Mouse (Mus musculus) gastrocnemius, adult 18-20 months (tissue): ENCODE data around the gene Xk. TPM values are rescaled to one million over a fixed set of nuclear protein-coding genes. Genes with fewer than 3 reads are reported as not detected.
"Not testable (repeated sequence)": the region's sequence is repeated elsewhere in the genome, so short reads cannot be mapped to it uniquely, and the experiment has no call there.

Source experiments
- DNase-seq: peaks from one replicate; pipeline ENCODE4 v3.0.0; 2021; ENCODE audit warnings: low spot score
- total RNA-seq, 2 experiments: library from RNA; stranded (reverse); gene quantifications; 2 replicates each; pipeline ENCODE4 v1.2.3; 2021

Gene Xk
- total RNA-seq, 2 experiments from 2014 or later, result 4.7 to 6.5 TPM

DNA sequence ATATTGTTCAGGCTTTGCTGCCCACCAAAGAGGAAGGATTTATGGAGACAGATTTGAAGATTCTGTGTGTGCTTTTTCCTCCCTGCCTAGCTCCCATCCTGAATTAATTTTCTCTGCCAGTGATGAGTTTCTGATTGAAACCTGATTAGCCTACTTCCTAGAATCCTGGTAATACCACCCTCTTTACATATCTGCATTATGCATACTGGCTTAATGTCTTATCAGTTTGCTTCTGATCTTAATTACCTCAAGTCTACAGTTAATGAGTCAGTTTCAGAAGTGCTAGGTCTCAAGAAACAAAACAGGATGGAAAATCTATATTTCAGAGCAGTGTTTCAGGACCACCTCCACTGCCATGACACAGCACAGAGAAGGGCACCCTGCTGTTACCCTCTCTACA, 43.9 kb downstream of the Xk start:
- DNase-seq, result not testable (repeated sequence)

- DNase-seq, result not testable (repeated sequence)
Measured at GRCm38 (mm10) chrX:9327954-9328353, 55.4 kb downstream of the Xk start.

DNA sequence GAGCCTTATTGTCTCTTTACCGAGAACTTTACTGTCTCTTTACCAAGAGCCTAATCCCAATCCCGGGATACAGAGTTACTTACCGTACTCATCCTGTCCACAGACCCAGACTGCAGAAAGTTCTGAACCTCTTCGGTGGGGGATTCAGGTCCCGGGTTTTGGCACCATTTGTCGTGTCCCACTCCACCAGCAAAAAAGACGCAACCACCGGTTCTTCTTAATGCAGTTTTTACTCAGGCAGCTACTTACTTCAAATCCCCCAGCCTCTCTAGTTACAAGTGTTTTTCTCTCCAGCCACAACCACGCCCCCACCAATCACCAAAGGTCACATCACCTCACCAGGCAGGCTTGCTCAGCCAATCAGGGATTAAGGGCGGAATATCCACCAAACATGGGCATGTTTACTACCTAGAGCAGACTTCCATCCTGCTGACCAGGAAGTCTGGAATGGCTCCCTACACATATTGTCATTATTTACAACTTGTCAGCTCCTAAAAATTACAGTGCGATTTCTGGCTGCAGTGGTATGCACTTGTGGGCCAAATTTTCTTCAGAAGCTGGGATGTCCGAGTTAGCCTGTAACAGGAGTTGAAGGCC, 59.9 kb downstream of the Xk start:
- DNase-seq, result peak; percentile 12

GRCm38 (mm10) chrX:9333035-9333434, 60.5 kb downstream of the Xk start:
- peak; percentile 16 for DNase-seq

DNA sequence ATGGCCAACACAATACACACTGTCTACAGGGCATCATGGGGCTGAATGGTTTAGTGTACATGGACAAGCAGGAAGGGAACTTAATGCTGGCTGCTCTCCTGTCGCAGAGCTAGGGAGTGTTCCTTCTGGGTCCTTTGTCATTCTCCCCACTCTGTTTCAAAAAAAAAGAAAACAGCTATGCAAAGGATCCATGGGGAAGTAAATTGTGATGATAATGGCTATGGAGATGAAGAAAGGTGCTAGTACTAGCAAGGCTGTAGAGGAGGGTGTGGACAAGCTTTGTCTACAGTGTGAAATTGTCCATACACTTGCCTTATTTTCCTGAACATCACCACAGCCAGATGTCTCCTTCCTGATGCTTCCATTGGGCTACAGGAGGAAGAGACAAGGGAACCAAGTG, 62.4 kb downstream of the Xk start:
- not testable (repeated sequence) for DNase-seq

DNA sequence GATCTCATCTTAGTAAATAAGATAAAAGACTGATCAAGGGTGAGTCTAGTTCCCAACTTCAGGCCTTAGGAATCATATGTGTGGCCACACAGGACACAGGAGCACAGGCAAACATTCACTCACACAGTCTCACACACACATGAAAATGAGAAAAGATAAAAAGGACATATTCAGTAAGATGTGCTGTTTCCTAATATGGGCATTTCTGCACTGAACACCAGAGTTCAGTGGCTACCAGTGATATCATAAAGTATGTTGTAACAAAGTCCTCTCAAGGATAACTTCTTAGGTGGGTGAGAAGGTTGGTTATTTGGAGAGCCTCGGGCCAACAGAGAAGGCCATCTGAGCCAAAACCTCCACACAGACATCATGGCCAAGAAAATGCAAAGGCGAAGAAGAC, 77.8 kb downstream of the Xk start, which contains the start of gene H2al1k:
Gene H2al1k (plus strand): TSS at position 301 of the 400 bp plus-strand sequence.
- not testable (repeated sequence) for DNase-seq

Other genes starting within 250 kb of the Xk start
- not detected for gene Fthl17e, start 239.3 kb upstream of the Xk start, total RNA-seq
- not detected for gene Fthl17f, start 209.7 kb upstream of the Xk start, total RNA-seq
- gene 4930402K13Rik, start 168.2 kb upstream of the Xk start, total RNA-seq, result not detected
- under 1 TPM; 0.64 to 0.73 TPM for gene Lancl3, start 72.9 kb upstream of the Xk start, total RNA-seq
- gene Gm14862, start 15.9 kb upstream of the Xk start, total RNA-seq, result not detected
- under 1 TPM in 1 of 2 experiments, not detected in 1; 0.64 TPM for gene H2al1m, start 11.0 kb downstream of the Xk start, total RNA-seq
- not detected for gene H2al1k, start 77.9 kb downstream of the Xk start, total RNA-seq
- gene Cybb, start 215.0 kb downstream of the Xk start, total RNA-seq, result 1 to 10 TPM; 1.1 to 1.2 TPM